Comparison of ENCODE assay signal across 19 mouse cellular contexts in the genomic region with DNA sequence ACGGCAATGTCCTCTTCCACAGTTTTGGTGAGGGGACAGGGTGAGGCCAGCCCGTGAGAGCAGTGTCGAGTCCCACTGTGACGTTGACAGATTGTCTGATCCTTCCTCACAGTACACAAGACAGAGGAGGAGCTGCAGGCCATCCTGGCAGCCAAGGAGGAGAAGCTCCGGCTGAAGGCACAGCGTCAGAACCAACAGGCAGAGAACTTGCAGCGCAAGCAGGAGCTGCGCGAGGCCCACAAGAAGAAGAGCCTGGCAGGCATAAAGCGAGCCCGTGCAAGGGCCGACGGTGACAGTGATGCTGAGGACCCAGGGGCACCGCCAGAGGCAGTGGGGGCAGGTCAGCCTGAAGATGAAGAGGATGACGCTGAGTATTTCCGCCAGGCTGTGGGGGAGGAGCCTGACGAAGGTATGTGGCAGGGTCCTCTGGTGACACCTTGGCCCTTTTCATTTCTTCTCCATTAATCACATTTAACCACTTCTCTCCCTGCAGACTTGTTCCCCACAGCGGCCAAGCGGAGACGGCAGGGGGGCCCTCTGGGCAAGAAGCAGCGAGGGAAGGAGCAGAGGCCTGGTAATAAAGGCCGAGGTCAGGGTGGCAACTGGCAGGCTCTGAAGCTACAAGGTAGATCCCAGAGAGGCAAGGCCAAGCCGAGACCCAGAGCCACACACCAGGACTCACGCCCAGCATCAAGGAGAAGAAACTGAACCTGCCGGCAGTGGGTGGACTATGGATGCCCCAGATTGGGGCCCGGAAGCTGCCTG. TPM values are rescaled to one million over a fixed set of nuclear protein-coding genes. Genes with fewer than 3 reads are reported as not detected.
DNase-seq lines count a peak whose midpoint lies in the region; ATAC-seq lines count a peak whose summit lies in the region.
"Had no signal": no experiment of that assay in that cellular context is flagged by ENCODE, and none has a peak within 500 bp of the region (broad histone marks: within the 10 kb centered on the region; RNA-seq: fewer than 3 reads in every experiment).

No protein-coding gene starts in this region.

- peaks cover 11% of the 10 kb centered on the region for H3K4me1 ChIP-seq in heart, embryonic 13.5 days
- no peaks in the 10 kb centered on the region for H3K4me1 ChIP-seq in heart, embryonic 11.5 days (ENCODE audit: control insufficient read depth, insufficient read depth, low read length)
- H3K4me1 ChIP-seq in liver, embryonic 12.5 days: peaks cover 66% of the 10 kb centered on the region
- H3K4me1 ChIP-seq in intestine, embryonic 15.5 days (replicated peaks): peaks cover 14% of the 10 kb centered on the region

- no peaks in the 10 kb centered on the region for H3K9me3 ChIP-seq in heart, embryonic 13.5 days
- no peaks in the 10 kb centered on the region for H3K9me3 ChIP-seq in heart, embryonic 11.5 days (replicated peaks; ENCODE audit: control insufficient read depth, low read length)
- no peaks in the 10 kb centered on the region for H3K9me3 ChIP-seq in liver, embryonic 12.5 days (replicated peaks)
- H3K9me3 ChIP-seq in intestine, embryonic 15.5 days: no peaks in the 10 kb centered on the region
- H3K9me3 ChIP-seq: forebrain, embryonic 12.5 days; heart, embryonic 15.5 days; hindbrain, embryonic 13.5 days; midbrain, embryonic 13.5 days had no signal

- H3K27me3 ChIP-seq in heart, embryonic 13.5 days (replicated peaks): no peaks in the 10 kb centered on the region
- H3K27me3 ChIP-seq in heart, embryonic 11.5 days (ENCODE audit: control insufficient read depth, insufficient read depth, low read length): no peaks in the 10 kb centered on the region
- no peaks in the 10 kb centered on the region for H3K27me3 ChIP-seq in liver, embryonic 12.5 days (replicated peaks)
- H3K27me3 ChIP-seq in intestine, embryonic 15.5 days (replicated peaks): no peaks in the 10 kb centered on the region
- H3K27me3 ChIP-seq: forebrain, embryonic 12.5 days; heart, embryonic 15.5 days; hindbrain, embryonic 13.5 days; midbrain, embryonic 13.5 days had no signal

- ATAC-seq in heart, embryonic 13.5 days (ENCODE audit: extremely low read depth, insufficient number of reproducible peaks, low FRiP score, low TSS enrichment): no peak
- no peak for ATAC-seq in heart, embryonic 11.5 days (replicated peaks; ENCODE audit: insufficient number of reproducible peaks, low FRiP score, low TSS enrichment)
- ATAC-seq in liver, embryonic 12.5 days: no peak
- ATAC-seq in intestine, embryonic 15.5 days: no peak
- ATAC-seq: midbrain, embryonic 13.5 days had no signal

- 0 out of 2 replicates have a peak overlapping the region, but pooled peaks have one; percentile 24 for H3K9ac ChIP-seq in heart, embryonic 13.5 days
- no peak overlapping the region for H3K9ac ChIP-seq in heart, embryonic 11.5 days (ENCODE audit: low read depth, low read length)
- H3K9ac ChIP-seq in liver, embryonic 12.5 days: no peak overlapping the region
- H3K9ac ChIP-seq in intestine, embryonic 15.5 days: no peak overlapping the region
- H3K9ac ChIP-seq: forebrain, embryonic 12.5 days; heart, embryonic 15.5 days; hindbrain, embryonic 13.5 days; liver, embryonic 14.5 days; midbrain, embryonic 13.5 days had no signal

- DNase-seq in spleen, postnatal 4 days (ENCODE audit: low spot score in 2 of 2): peak; percentile 13 to 61
- no peak for DNase-seq in spleen, postnatal 36 days (ENCODE audit: low spot score in 2 of 2)
- no peak for DNase-seq in thymus, postnatal 14 days
- DNase-seq: adrenal gland, postnatal 36 days; cerebellum, postnatal 10 days; gastrocnemius, adult 2 months; heart, postnatal 36 days; kidney, adult 2 months had no signal

- H3K27ac ChIP-seq in heart, embryonic 13.5 days (replicated peaks): no peak overlapping the region
- H3K27ac ChIP-seq in heart, embryonic 11.5 days (ENCODE audit: low read depth, low read length): no peak overlapping the region
- peak overlapping the region; percentile 89 for H3K27ac ChIP-seq in liver, embryonic 12.5 days
- no peak overlapping the region for H3K27ac ChIP-seq in intestine, embryonic 15.5 days
- H3K27ac ChIP-seq: forebrain, embryonic 12.5 days; gastrocnemius, adult 2 months; heart, embryonic 15.5 days; hindbrain, embryonic 13.5 days; layer of hippocampus, adult 2 months; liver, embryonic 14.5 days; macrophage; midbrain, embryonic 13.5 days had no signal

- H3K4me3 ChIP-seq in heart, embryonic 13.5 days: no peak overlapping the region
- no peak overlapping the region for H3K4me3 ChIP-seq in heart, embryonic 11.5 days (ENCODE audit: low read depth, low read length)
- H3K4me3 ChIP-seq in liver, embryonic 12.5 days: no peak overlapping the region
- no peak overlapping the region for H3K4me3 ChIP-seq in intestine, embryonic 15.5 days (replicated peaks)
- H3K4me3 ChIP-seq: gastrocnemius, adult 2 months; heart, embryonic 15.5 days; hindbrain, embryonic 13.5 days; layer of hippocampus, adult 2 months; midbrain, embryonic 13.5 days had no signal

- peaks cover 74% of the 10 kb centered on the region for H3K36me3 ChIP-seq in heart, embryonic 13.5 days
- peaks cover 67% of the 10 kb centered on the region for H3K36me3 ChIP-seq in heart, embryonic 11.5 days (ENCODE audit: control insufficient read depth, insufficient read depth, low read length)
- peaks cover 74% of the 10 kb centered on the region for H3K36me3 ChIP-seq in liver, embryonic 12.5 days
- H3K36me3 ChIP-seq in intestine, embryonic 15.5 days: peaks cover 61% of the 10 kb centered on the region

- H3K4me2 ChIP-seq in heart, embryonic 13.5 days: no peak overlapping the region
- no peak overlapping the region for H3K4me2 ChIP-seq in heart, embryonic 11.5 days
- H3K4me2 ChIP-seq in liver, embryonic 12.5 days: no peak overlapping the region; the same call in 1 of the 2 replicates
- no peak overlapping the region for H3K4me2 ChIP-seq in intestine, embryonic 15.5 days (replicated peaks)
- H3K4me2 ChIP-seq: forebrain, embryonic 12.5 days; heart, embryonic 15.5 days; hindbrain, embryonic 13.5 days; midbrain, embryonic 13.5 days had no signal

- 77% methylated on average over 26 of the region's 26 CpGs for WGBS in heart, embryonic 13.5 days
- WGBS in heart, embryonic 11.5 days (ENCODE audit: insufficient replicate concordance): 75% methylated on average over 26 of the region's 26 CpGs
- 72% methylated on average over 26 of the region's 26 CpGs for WGBS in liver, embryonic 12.5 days (ENCODE audit: insufficient replicate concordance)
- 76% methylated on average over 26 of the region's 26 CpGs for WGBS in intestine, embryonic 15.5 days

RNA-seq across cellular contexts. Expression of a gene that starts 3.5 kb away (rescaled TPM):
- polyA plus RNA-seq in heart, embryonic 13.5 days (2015; fragmentation: Nextera tagmentation; extraction: Ambion mirVana): 40.6 and 41.9 TPM in 2 replicates
- 43.6 and 46.2 TPM in 2 replicates for polyA plus RNA-seq in heart, embryonic 11.5 days (2014; fragmentation: Nextera tagmentation; extraction: Ambion mirVana)
- 124 and 132 TPM in 2 replicates for polyA plus RNA-seq in liver, embryonic 12.5 days (2016; fragmentation: Nextera tagmentation; extraction: Ambion mirVana)
- 91.6 and 95.5 TPM in 2 replicates for polyA plus RNA-seq in intestine, embryonic 15.5 days (2015; fragmentation: Nextera tagmentation; extraction: Ambion mirVana)

RNA-seq across cellular contexts. Expression of a gene that starts 6.9 kb away (rescaled TPM):
- 214 and 249 TPM in 2 replicates for polyA plus RNA-seq in heart, embryonic 13.5 days (2015; fragmentation: Nextera tagmentation; extraction: Ambion mirVana)
- 276 and 286 TPM in 2 replicates for polyA plus RNA-seq in heart, embryonic 11.5 days (2014; fragmentation: Nextera tagmentation; extraction: Ambion mirVana)
- 303 and 313 TPM in 2 replicates for polyA plus RNA-seq in liver, embryonic 12.5 days (2016; fragmentation: Nextera tagmentation; extraction: Ambion mirVana)
- polyA plus RNA-seq in intestine, embryonic 15.5 days (2015; fragmentation: Nextera tagmentation; extraction: Ambion mirVana): 292 and 319 TPM in 2 replicates

RNA-seq across cellular contexts. Expression of a gene that starts 12.0 kb away (rescaled TPM):
- 2.5 and 3.1 TPM in 2 replicates for polyA plus RNA-seq in heart, embryonic 13.5 days (2015; fragmentation: Nextera tagmentation; extraction: Ambion mirVana)
- polyA plus RNA-seq in heart, embryonic 11.5 days (2014; fragmentation: Nextera tagmentation; extraction: Ambion mirVana): 2.1 and 2.9 TPM in 2 replicates
- polyA plus RNA-seq in liver, embryonic 12.5 days (2016; fragmentation: Nextera tagmentation; extraction: Ambion mirVana): 10.5 and 11.3 TPM in 2 replicates
- 8.3 and 10.7 TPM in 2 replicates for polyA plus RNA-seq in intestine, embryonic 15.5 days (2015; fragmentation: Nextera tagmentation; extraction: Ambion mirVana)

RNA-seq across cellular contexts. Expression of a gene that starts 23.1 kb away (rescaled TPM):
- 6.5 and 6.9 TPM in 2 replicates for polyA plus RNA-seq in heart, embryonic 13.5 days (2015; fragmentation: Nextera tagmentation; extraction: Ambion mirVana)
- 2.1 TPM in 2 replicates for polyA plus RNA-seq in heart, embryonic 11.5 days (2014; fragmentation: Nextera tagmentation; extraction: Ambion mirVana)
- 7.9 TPM in 2 replicates for polyA plus RNA-seq in liver, embryonic 12.5 days (2016; fragmentation: Nextera tagmentation; extraction: Ambion mirVana)
- polyA plus RNA-seq in intestine, embryonic 15.5 days (2015; fragmentation: Nextera tagmentation; extraction: Ambion mirVana): 15.0 and 19.8 TPM in 2 replicates

Comparison
In these comparisons a context has a peak if more than half of its experiments do, and no peak if none do; other contexts are left out.
1. DNase-seq: peak in spleen, postnatal 4 days (2 of 2); none in spleen, postnatal 36 days (0 of 2) and thymus, postnatal 14 days (single experiment).